Mouse (Mus musculus) left cerebral cortex, postnatal 10 days (tissue): ENCODE data around the gene Olfr510. TPM values are rescaled to one million over a fixed set of nuclear protein-coding genes. Genes with fewer than 3 reads are reported as not detected.
"Not testable (repeated sequence)": the region's sequence is repeated elsewhere in the genome, so short reads cannot be mapped to it uniquely, and the experiment has no call there.

ENCODE experiments used
- DNase-seq, 2 experiments: peaks; one replicate each; pipeline ENCODE4 v3.0.0; 2021 to 2022; ENCODE audit warnings: low spot score in 2 of 2, mixed read lengths in 1 of 2; ENCODE audit errors: extremely low spot score in 1 of 2
- intact Hi-C: fragments of 180-260 bp; cut with DNase I; formaldehyde crosslinking; loops from one replicate; pipeline ENCODE4 v1.15.1; 2025
- total RNA-seq, 2 experiments: library from RNA; stranded (reverse); gene quantifications; 2 replicates each; pipeline ENCODE4 v1.2.3; 2021

The Olfr510 gene
- total RNA-seq = not detected

GRCm38 (mm10) chr7:108666118-108666517 is at the start of gene Olfr510:
TSS of gene Olfr510 (plus strand) at chr7:108666418.
- no peak for DNase-seq
- intact Hi-C loops = no loop called here

DNA sequence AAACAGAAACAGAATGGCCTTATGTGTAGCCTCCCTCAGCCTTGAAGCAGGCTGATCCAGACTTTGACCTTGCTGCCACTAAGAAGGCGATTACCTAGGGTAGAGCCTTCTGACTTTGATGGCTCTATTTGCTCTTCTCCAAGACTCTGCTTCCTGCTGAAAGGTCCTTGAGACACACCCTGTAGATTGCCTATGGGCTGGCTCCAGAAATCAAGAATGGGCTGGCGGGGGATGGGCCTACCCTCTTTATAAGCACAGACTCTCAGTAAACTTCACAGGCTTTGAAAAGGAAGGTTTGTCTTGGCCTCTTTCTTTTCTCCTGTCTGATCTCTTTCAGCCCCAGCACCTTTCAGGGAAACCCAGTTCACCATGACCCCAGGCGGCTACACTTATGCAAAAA is 49.4 kb upstream of the Olfr510 start:
- DNase-seq, intact Hi-C loops: not testable (repeated sequence)

DNA sequence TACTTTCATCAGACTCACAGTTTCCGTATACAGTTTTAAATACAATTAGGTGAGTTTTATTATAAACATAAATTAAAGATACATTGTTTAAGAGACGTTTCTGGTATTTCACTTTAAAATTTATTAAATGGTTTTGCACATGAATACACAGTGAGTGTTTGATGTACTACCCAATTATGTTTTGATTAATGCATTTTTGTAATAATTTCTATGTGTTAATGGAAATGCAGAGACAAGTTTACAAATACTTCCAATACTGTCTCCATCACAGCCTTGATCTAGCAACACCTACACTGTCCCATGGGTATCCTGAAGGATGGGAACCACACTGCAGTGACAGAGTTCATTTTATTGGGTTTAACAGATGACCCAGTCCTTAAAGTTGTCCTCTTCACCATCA is 44.7 kb upstream of the Olfr510 start, which contains the start of gene Olfr507:
Gene Olfr507 (plus strand): TSS at position 301 of the 400 bp plus-strand sequence.
- intact Hi-C loops = no loop called here
- DNase-seq = no peak

DNA sequence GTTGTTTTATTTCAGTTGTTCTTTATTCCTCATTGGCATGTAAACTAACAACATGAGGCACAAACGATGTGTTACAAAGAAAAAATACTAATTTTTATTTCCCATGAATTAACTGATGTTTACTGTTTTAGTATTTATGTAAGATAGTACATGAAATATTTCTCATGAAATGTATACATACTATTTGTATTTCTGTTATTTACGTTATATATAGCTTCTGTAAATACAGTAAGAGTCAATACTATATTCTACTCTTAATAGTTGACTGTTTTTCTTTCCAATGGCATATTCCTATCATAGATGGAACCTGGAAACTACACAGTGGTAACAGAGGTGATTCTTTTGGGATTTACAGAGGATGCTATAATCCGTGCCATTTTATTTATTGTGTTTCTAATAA is 36.5 kb upstream of the Olfr510 start, which contains the start of gene Olfr508:
Gene Olfr508 (plus strand): TSS at position 301 of the 400 bp plus-strand sequence.
- DNase-seq = no peak
- intact Hi-C loops = no loop called here

- intact Hi-C loops = no loop called here
- no peak for DNase-seq
Measured at GRCm38 (mm10) chr7:108651806-108652205, 14.4 kb upstream of the Olfr510 start, which contains the start of gene Olfr509. TSS of gene Olfr509 (minus strand) at chr7:108651906.

- DNase-seq = no peak
- intact Hi-C loops = no loop called here
Measured at GRCm38 (mm10) chr7:108662419-108662818, 3.8 kb upstream of the Olfr510 start.

DNA sequence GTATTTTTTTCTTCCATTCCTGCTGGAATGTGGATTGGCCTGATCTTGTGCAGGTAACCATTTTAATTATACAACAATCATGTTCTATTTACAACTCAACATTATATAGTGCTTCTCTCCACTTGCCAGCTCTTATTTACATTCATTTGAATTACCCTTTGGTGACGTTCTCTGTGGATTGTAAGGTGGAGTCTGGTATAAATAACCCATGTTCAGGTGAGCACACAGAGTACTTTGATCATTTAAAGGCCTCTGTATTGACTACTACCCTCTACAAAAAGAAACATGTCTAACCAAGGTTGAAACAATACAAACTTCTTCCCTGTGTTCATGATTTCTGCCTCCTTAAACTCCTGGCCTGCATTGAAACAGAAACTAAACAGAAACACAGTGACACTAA is 4.8 kb downstream of the Olfr510 start:
- intact Hi-C loops = no loop called here
- no peak for DNase-seq

DNA sequence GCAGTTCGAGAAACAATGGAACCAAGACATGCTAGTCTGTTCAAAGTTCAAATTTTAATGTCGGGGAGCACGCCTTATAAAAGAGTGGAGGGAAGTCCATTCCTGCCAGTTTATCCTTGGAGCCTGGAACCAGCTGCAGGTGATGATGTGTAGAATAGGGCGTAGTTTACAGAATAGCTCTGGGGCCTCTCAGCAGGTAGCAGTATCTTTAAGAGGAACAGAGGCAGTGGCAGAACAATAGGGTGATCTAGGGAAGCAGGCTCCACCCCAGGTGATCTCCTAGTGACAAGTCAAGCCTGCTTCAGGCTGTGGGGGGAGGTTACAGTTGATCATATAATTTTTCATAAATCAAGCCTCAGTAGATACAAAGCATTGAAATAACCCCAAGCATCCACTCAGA is 12.7 kb downstream of the Olfr510 start:
- DNase-seq = no peak
- intact Hi-C loops = no loop called here

DNA sequence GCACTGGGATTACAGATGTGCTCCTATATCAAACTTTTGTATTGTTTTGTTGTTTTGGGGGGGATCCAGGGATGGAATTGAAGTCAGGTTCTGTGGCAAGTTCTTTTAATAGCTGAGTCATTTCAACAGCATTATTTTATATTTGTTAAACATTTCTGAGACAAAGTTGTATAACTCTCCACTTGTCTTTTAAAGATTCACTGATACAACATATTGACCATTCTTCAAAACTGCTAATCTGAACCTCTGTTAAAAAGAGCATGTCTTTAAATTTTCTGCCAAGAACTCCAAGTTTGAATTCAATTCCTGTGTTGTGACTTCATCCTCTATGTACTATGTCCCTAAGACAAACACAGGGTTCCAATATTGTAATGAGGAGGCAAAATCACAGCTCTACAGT is 46.8 kb downstream of the Olfr510 start, which contains the start of gene Olfr512:
Gene Olfr512 (plus strand): TSS at position 301 of the 400 bp plus-strand sequence.
- DNase-seq = no peak
- intact Hi-C loops = no loop called here

Other genes starting within 250 kb of the Olfr510 start
- not detected for gene Olfr497, start 246.0 kb upstream of the Olfr510 start, total RNA-seq
- not detected for gene Olfr498, start 201.1 kb upstream of the Olfr510 start, total RNA-seq
- not detected for gene Olfr502, start 141.4 kb upstream of the Olfr510 start, total RNA-seq
- gene Olfr503, start 121.9 kb upstream of the Olfr510 start, total RNA-seq = not detected
- gene Olfr504, start 100.6 kb upstream of the Olfr510 start, total RNA-seq = not detected
- not detected for gene Olfr506, start 55.6 kb upstream of the Olfr510 start, total RNA-seq
- not detected for gene Olfr507, start 44.6 kb upstream of the Olfr510 start, total RNA-seq
- not detected for gene Olfr508, start 36.4 kb upstream of the Olfr510 start, total RNA-seq
- not detected for gene Olfr509, start 14.5 kb upstream of the Olfr510 start, total RNA-seq
- not detected for gene Olfr512, start 46.9 kb downstream of the Olfr510 start, total RNA-seq
- not detected for gene Olfr513, start 84.6 kb downstream of the Olfr510 start, total RNA-seq
- not detected for gene Olfr514, start 159.6 kb downstream of the Olfr510 start, total RNA-seq
- not detected for gene Olfr516, start 184.1 kb downstream of the Olfr510 start, total RNA-seq
- gene Olfr517, start 206.0 kb downstream of the Olfr510 start, total RNA-seq = not detected
- gene Olfr518, start 218.6 kb downstream of the Olfr510 start, total RNA-seq = not detected
- gene Olfr519, start 228.0 kb downstream of the Olfr510 start, total RNA-seq = not detected